Mouse (Mus musculus) MEL (cell line): Measurements from ENCODE around the gene Aldh16a1. TPM values are rescaled to one million over a fixed set of nuclear protein-coding genes. Genes with fewer than 3 reads are reported as not detected.

Source experiments
- DNase-seq: peaks from one replicate; pipeline ENCODE4 v3.0.0; 2011; ENCODE audit warnings: low read depth, low spot score
- H3K27ac ChIP-seq: 2 replicates; pipeline ENCODE4 v1.5.1; 2012; ENCODE audit warnings: low read depth, mild to moderate bottlenecking, control low read depth, low read length, moderate library complexity; ENCODE audit not compliant: control insufficient read depth
- H3K27me3 ChIP-seq, 2 experiments: fragments of 150-350 bp in 1 of 2; sonication (generic) in 1 of 2; 2 replicates each; pipeline ENCODE4 v1.6.1; 2012; ENCODE audit warnings: low read length in 2 of 2, mild to moderate bottlenecking in 2 of 2, improper control_type of control experiment in 1 of 2, moderate library complexity in 1 of 2; ENCODE audit not compliant: insufficient read depth in 2 of 2, control insufficient read depth in 1 of 2
- H3K36me3 ChIP-seq, 2 experiments: 2 replicates each; pipeline ENCODE4 v1.6.1; 2012 to 2014; ENCODE audit warnings: low read length in 2 of 2, improper control_type of control experiment in 1 of 2, inconsistent platforms in 1 of 2, mild to moderate bottlenecking in 1 of 2; ENCODE audit not compliant: insufficient read depth in 2 of 2, control insufficient read depth in 1 of 2
- H3K4me1 ChIP-seq, 2 experiments: fragments of 150-350 bp in 1 of 2; sonication (generic) in 1 of 2; 2 replicates each; pipeline ENCODE4 v1.6.1; 2012; ENCODE audit warnings: low read length in 2 of 2, improper control_type of control experiment in 1 of 2, mild to moderate bottlenecking in 1 of 2; ENCODE audit not compliant: insufficient read depth in 2 of 2, control insufficient read depth in 1 of 2
- H3K4me3 ChIP-seq, 2 experiments: fragments of 150-350 bp in 1 of 2; sonication (generic) in 1 of 2; 2 replicates each; pipeline ENCODE4 v1.5.1; 2012; ENCODE audit warnings: low read depth in 2 of 2, low read length in 2 of 2, mild to moderate bottlenecking in 2 of 2, moderate library complexity in 2 of 2, control low read depth in 1 of 2, improper control_type of control experiment in 1 of 2; ENCODE audit not compliant: control insufficient read depth in 1 of 2, insufficient read depth in 1 of 2
- H3K79me2 ChIP-seq: 2 replicates; pipeline ENCODE4 v1.6.1; 2012; ENCODE audit warnings: mild to moderate bottlenecking, low read length, moderate library complexity; ENCODE audit not compliant: control insufficient read depth, poor library complexity, insufficient read depth
- H3K9ac ChIP-seq: 2 replicates; pipeline ENCODE4 v1.6.1; 2012; ENCODE audit warnings: low read depth, mild to moderate bottlenecking, control low read depth, low read length, moderate library complexity; ENCODE audit not compliant: control insufficient read depth, poor library complexity, severe bottlenecking
- H3K9me3 ChIP-seq: fragments of 150-350 bp; sonication (generic); replicated peaks from 2 replicates; pipeline ENCODE4 v1.6.1; 2012; ENCODE audit warnings: mild to moderate bottlenecking, low read length, improper control_type of control experiment, moderate library complexity; ENCODE audit not compliant: insufficient read depth
- E2F4 ChIP-seq: IDR thresholded peaks from 2 replicates; pipeline ENCODE4 v1.6.1; 2011; ENCODE audit warnings: low read depth, low read length, improper control_type of control experiment, borderline replicate concordance
- EP300 ChIP-seq, 2 experiments: IDR thresholded peaks; 2 replicates each; pipeline ENCODE4 v1.6.1; 2011; ENCODE audit warnings: improper control_type of control experiment in 2 of 2, low read length in 2 of 2, low read depth in 1 of 2, mild to moderate bottlenecking in 1 of 2
- ETS1 ChIP-seq: IDR thresholded peaks from 2 replicates; pipeline ENCODE4 v1.6.1; 2012; ENCODE audit warnings: low read depth, mild to moderate bottlenecking, inconsistent platforms, low read length, improper control_type of control experiment, moderate library complexity
- GATA1 ChIP-seq: IDR thresholded peaks from 2 replicates; pipeline ENCODE4 v1.6.1; 2011; ENCODE audit warnings: low read depth, low read length, improper control_type of control experiment
- MAX ChIP-seq: IDR thresholded peaks from 2 replicates; pipeline ENCODE4 v1.6.1; 2011; ENCODE audit warnings: low read length, improper control_type of control experiment
- NELFE ChIP-seq: IDR thresholded peaks from 2 replicates; pipeline ENCODE4 v1.6.1; 2011; ENCODE audit warnings: low read depth, low read length, improper control_type of control experiment
- NRF1 ChIP-seq: IDR thresholded peaks from 2 replicates; pipeline ENCODE4 v1.6.1; 2014; ENCODE audit warnings: low read depth, mild to moderate bottlenecking, inconsistent platforms, low read length, improper control_type of control experiment, moderate library complexity; ENCODE audit not compliant: poor library complexity, insufficient read depth, severe bottlenecking
- POLR2A ChIP-seq, 2 experiments: IDR thresholded peaks; 2 replicates each; pipeline ENCODE4 v1.6.1; 2011 to 2012; ENCODE audit warnings: low read length in 2 of 2, mild to moderate bottlenecking in 2 of 2, control low read depth in 1 of 2, improper control_type of control experiment in 1 of 2, low read depth in 1 of 2, moderate library complexity in 1 of 2; ENCODE audit not compliant: control insufficient read depth in 1 of 2, insufficient read depth in 1 of 2, poor library complexity in 1 of 2
- POLR2AphosphoS2 ChIP-seq: IDR thresholded peaks from 2 replicates; pipeline ENCODE4 v1.6.1; 2011; ENCODE audit warnings: low read length, improper control_type of control experiment
- POLR2AphosphoS5 ChIP-seq: IDR thresholded peaks from 2 replicates; pipeline ENCODE4 v1.6.1; 2012; ENCODE audit warnings: low read depth, borderline replicate concordance, mild to moderate bottlenecking, inconsistent platforms, low read length, moderate library complexity, mixed read lengths
- RCOR1 ChIP-seq: IDR thresholded peaks from 2 replicates; pipeline ENCODE4 v1.6.1; 2012; ENCODE audit warnings: low read depth, mild to moderate bottlenecking, inconsistent platforms, low read length, improper control_type of control experiment
- SIN3A ChIP-seq: IDR thresholded peaks from 2 replicates; pipeline ENCODE4 v1.6.1; 2012; ENCODE audit warnings: low read length, improper control_type of control experiment, inconsistent platforms
- TBP ChIP-seq: IDR thresholded peaks from 2 replicates; pipeline ENCODE4 v1.8.0; 2011; ENCODE audit warnings: low read depth, low read length, improper control_type of control experiment
- TCF12 ChIP-seq: IDR thresholded peaks from 2 replicates; pipeline ENCODE4 v1.6.1; 2014; ENCODE audit warnings: low read depth, mild to moderate bottlenecking, inconsistent platforms, low read length, improper control_type of control experiment, moderate library complexity
- ZMIZ1 ChIP-seq: IDR thresholded peaks from 2 replicates; pipeline ENCODE4 v1.6.1; 2012; ENCODE audit warnings: low read depth, mild to moderate bottlenecking, inconsistent platforms, low read length, improper control_type of control experiment, moderate library complexity
- ZNF384 ChIP-seq: IDR thresholded peaks from 2 replicates; pipeline ENCODE4 v1.6.1; 2012; ENCODE audit warnings: low read depth, mild to moderate bottlenecking, inconsistent platforms, low read length, improper control_type of control experiment
- polyA plus RNA-seq, 2 experiments: library from polyadenylated mRNA; stranded (reverse) in 1 of 2; unstranded in 1 of 2; fragments of >175 nt in 1 of 2; fragments of >200 nt in 1 of 2; gene quantifications; 2 replicates each; pipeline versions ENCODE4 v1.2.1 to v1.2.4; 2012; ENCODE audit warnings: low replicate concordance in 2 of 2, low read depth in 1 of 2; ENCODE audit not compliant: insufficient read length in 2 of 2, insufficient read depth in 1 of 2, missing spikeins in 1 of 2
- total RNA-seq: library from RNA; depleted of rRNA; stranded (reverse); fragments of 300-350 nt; gene quantifications from 2 replicates; pipeline ENCODE4 v1.2.3, GENCODE M21; 2012

The Aldh16a1 gene
- total and polyA plus RNA-seq, 3 experiments = 33.9 to 61.6 TPM; not detected in 1

DNA sequence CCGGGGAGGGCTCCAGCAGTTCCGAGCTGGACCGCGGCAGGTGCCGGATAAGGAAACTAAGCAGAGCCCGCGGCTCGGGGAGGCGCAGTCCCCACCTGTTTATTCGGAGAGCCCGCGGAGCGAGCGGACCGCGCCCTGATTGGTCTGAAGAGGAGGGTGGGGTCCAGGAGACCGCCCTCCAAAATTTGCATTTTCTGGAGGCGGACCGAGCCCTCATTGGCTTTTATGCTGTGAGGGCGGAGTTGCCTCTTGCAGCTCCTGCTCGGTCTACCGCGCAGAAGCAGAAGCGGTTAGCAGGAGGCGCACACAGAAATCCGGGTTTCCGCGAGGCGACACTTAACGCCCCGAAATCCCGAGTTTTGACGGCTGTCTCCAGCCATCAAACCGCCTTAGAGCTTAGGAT, 27.8 kb upstream of the Aldh16a1 start:
- Histone ChIP-seq H3K9me3 (no peaks in the 10 kb centered on the region), H3K36me3 (peaks cover 0 to 3% of the 10 kb centered on the region in 2 experiments; a peak in 2 of 4 replicates), H3K79me2 (no peaks in the 10 kb centered on the region), H3K9ac (peak overlapping the region; percentile 74), H3K4me3 (peak overlapping the region; percentile 53 to 54), H3K27ac (no peak overlapping the region), H3K4me1 (peaks cover 0 to 5% of the 10 kb centered on the region in 2 experiments; a peak in 2 of 4 replicates), H3K27me3 (no peaks in the 10 kb centered on the region)
- TF ChIP-seq ETS1 (no peak), POLR2AphosphoS2 (peak; percentile 54; the same call in 1 of the 2 replicates), GATA1 (no peak), TCF12 (peak; percentile 39), POLR2A (IDR thresholded peaks at IDR 0.05; ENCODE audit: control insufficient read depth in 1 of 2, insufficient read depth in 1 of 2, low read depth in 1 of 2, low read length in 2 of 2, poor library complexity in 1 of 2) (peak; percentile 56 to 90; a peak in 2 of 4 replicates), SIN3A (peak; percentile 69; the same call in 1 of the 2 replicates), EP300 (IDR thresholded peaks at IDR 0.05; ENCODE audit: low read depth in 1 of 2, low read length in 2 of 2) (no peak), TBP (0 out of 2 replicates have a peak, but pooled peaks have one; percentile 46), NRF1 (peak; percentile 66), NELFE (peak; percentile 81), RCOR1 (no peak), ZMIZ1 (peak; percentile 74; the same call in 1 of the 2 replicates), MAX (peak; percentile 69), E2F4 (peak; percentile 62; the same call in 1 of the 2 replicates)
- DNase-seq = peak; percentile 97

GRCm38 (mm10) chr7:45181540-45181939, 27.2 kb upstream of the Aldh16a1 start:
- Histone ChIP-seq H3K4me3 (no peak overlapping the region), H3K27me3 (no peaks in the 10 kb centered on the region), H3K36me3 (peaks cover 0 to 3% of the 10 kb centered on the region in 2 experiments; a peak in 2 of 4 replicates), H3K9me3 (no peaks in the 10 kb centered on the region), H3K4me1 (peaks cover 0 to 5% of the 10 kb centered on the region in 2 experiments; a peak in 2 of 4 replicates), H3K27ac (no peak overlapping the region), H3K9ac (no peak overlapping the region; the same call in 1 of the 2 replicates), H3K79me2 (no peaks in the 10 kb centered on the region)
- no peak for DNase-seq
- TF ChIP-seq ZNF384 = no peak
- TF ChIP-seq POLR2AphosphoS5 = no peak
